Mouse (Mus musculus) embryonic facial prominence, embryonic 14.5 days (tissue): ENCODE measurements around the gene Selenoh. TPM values are rescaled to one million over a fixed set of nuclear protein-coding genes. Genes with fewer than 3 reads are reported as not detected.

Experiments
- ATAC-seq: fragments of 200-750 bp; cut with Nextera tagmentation; 2 replicates; pipeline ENCODE4 v1.8.0; 2017; ENCODE audit warnings: low read depth, moderate number of reproducible peaks, moderate TSS enrichment
- DNase-seq: peaks from one replicate; pipeline ENCODE4 v3.0.0-alpha.2; 2015; ENCODE audit warnings: low spot score
- H3K27ac ChIP-seq: fragments of 300-500 bp; sonication (generic); replicated peaks from 2 replicates; pipeline ENCODE4 v1.5.1; 2014; ENCODE audit warnings: low read depth, mild to moderate bottlenecking, low read length, moderate library complexity
- H3K27me3 ChIP-seq: fragments of 300-500 bp; sonication (generic); replicated peaks from 2 replicates; pipeline ENCODE4 v1.6.1; 2014; ENCODE audit warnings: low read length; ENCODE audit not compliant: control insufficient read depth, insufficient read depth
- H3K36me3 ChIP-seq: fragments of 300-500 bp; sonication (generic); 2 replicates; pipeline ENCODE4 v1.6.1; 2014; ENCODE audit warnings: low read length, mixed read lengths; ENCODE audit not compliant: control insufficient read depth, insufficient read depth
- H3K4me1 ChIP-seq: fragments of 300-500 bp; sonication (generic); 2 replicates; pipeline ENCODE4 v1.6.1; 2014; ENCODE audit warnings: antibody characterized with exemption, low read length; ENCODE audit not compliant: control insufficient read depth, insufficient read depth
- H3K4me2 ChIP-seq: fragments of 300-500 bp; sonication (generic); 2 replicates; pipeline ENCODE4 v1.6.1; 2014; ENCODE audit warnings: low read depth, mild to moderate bottlenecking, low read length, moderate library complexity, mixed read lengths
- H3K4me3 ChIP-seq: fragments of 300-500 bp; sonication (generic); 2 replicates; pipeline ENCODE4 v1.5.1; 2014; ENCODE audit warnings: low read depth, mild to moderate bottlenecking, low read length
- H3K9ac ChIP-seq: fragments of 300-500 bp; sonication (generic); 2 replicates; pipeline ENCODE4 v1.6.1; 2014; ENCODE audit warnings: low read depth, mild to moderate bottlenecking, low read length, moderate library complexity, mixed read lengths
- H3K9me3 ChIP-seq: fragments of 300-500 bp; sonication (generic); 2 replicates; pipeline ENCODE4 v1.6.1; 2016; ENCODE audit warnings: low read length; ENCODE audit not compliant: control insufficient read depth
- WGBS: fragments of 180-500 bp; shearing (Covaris S2); extraction: QIAGEN DNeasy Blood & Tissue Kit; methylation state at CpG from one replicate; pipeline ENCODE4 v1.1.7; 2014; 5-methylcytosine and 5-hydroxymethylcytosine counted together
- polyA plus RNA-seq: library from polyadenylated mRNA; unstranded; fragments of >200 nt; fragmentation: Nextera tagmentation; extraction: Ambion mirVana; gene quantifications from 2 replicates; pipeline ENCODE4 v1.2.1, GENCODE M21; 2014

Gene Selenoh
- polyA plus RNA-seq, 1 experiment from 2014 or later, result 237 TPM

DNA sequence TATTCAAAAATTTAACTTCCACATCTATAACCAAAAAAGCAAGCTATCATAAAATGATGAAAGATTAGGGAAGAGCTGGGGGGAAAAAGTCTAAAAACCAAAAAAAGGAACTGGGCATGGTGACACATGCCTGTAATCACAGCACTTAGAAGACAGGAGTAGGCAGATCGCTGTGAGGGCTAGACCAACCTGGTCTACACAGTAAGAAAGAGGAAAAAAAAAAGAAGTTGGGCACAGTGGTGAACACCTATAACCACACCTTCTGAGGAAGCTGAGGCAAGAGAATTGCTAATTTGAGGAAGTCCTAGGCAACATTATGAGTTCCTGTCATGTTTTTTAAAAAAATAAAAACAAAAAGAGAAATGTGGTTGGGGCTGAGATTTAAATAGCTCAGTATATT, 14.7 kb downstream of the Selenoh start:
- H3K36me3 ChIP-seq, result no peaks in the 10 kb centered on the region
- no peak overlapping the region for H3K27ac ChIP-seq
- H3K27me3 ChIP-seq, result no peaks in the 10 kb centered on the region
- ATAC-seq (no peak), DNase-seq (no peak)
- no peak overlapping the region for H3K4me2 ChIP-seq
- no peaks in the 10 kb centered on the region for H3K4me1 ChIP-seq
- no peaks in the 10 kb centered on the region for H3K9me3 ChIP-seq
- 58% methylated on average over 1 of the region's 1 CpGs for WGBS
- H3K4me3 ChIP-seq, result no peak overlapping the region
- no peak overlapping the region for H3K9ac ChIP-seq

GRCm38 (mm10) chr2:84653354-84653753, 17.2 kb downstream of the Selenoh start:
- DNase-seq (no peak), ATAC-seq (no peak)
- Histone ChIP-seq H3K9ac (no peak overlapping the region), H3K36me3 (no peaks in the 10 kb centered on the region), H3K4me1 (no peaks in the 10 kb centered on the region), H3K4me3 (no peak overlapping the region), H3K9me3 (no peaks in the 10 kb centered on the region), H3K27me3 (no peaks in the 10 kb centered on the region), H3K4me2 (no peak overlapping the region), H3K27ac (no peak overlapping the region)

DNA sequence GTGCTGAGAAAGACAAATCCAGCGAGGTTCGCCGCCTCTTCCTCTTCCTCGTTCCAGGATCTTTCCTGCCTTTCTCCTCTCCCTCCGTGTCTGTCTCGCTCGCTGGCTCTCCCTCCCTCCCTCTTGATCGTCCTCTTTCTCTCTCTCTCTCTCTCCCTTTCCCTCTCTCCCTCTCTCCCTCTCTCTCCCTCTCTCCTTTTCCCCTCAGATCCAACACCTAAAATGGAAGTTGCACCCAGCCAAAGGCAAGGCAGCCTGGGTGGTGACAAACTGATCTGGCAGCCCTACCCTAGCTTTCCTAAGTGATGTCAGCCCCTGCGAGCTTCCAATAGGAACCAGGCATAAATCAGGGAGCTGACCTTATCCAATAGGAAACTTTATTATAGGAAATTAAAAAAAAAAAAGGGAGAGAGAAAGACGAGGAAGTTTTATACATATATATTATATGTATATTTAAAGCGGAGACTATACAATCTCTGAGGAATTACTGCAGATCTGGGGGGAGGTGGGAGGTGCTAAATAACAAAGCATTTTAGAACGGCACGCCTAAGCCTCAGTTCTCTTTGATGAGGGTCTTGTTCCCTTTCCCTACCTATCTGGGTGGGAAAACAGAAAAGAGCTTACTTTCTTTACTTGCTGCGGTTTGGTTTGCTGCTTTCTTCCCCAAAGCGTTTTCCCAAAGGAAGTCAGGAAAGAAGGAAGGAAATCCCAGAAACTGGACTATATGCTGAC, 19.9 kb downstream of the Selenoh start, which contains the start of gene Ctnnd1:
Ctnnd1 (minus strand) TSS at position 302 of the 732 bp plus-strand sequence.
- ATAC-seq (peak; percentile 98), DNase-seq (peak; percentile 98)
- H3K9me3 ChIP-seq, result no peaks in the 10 kb centered on the region
- peak within 1 kb of the TSS; percentile 94 for H3K27ac ChIP-seq
- peak within 1 kb of the TSS; percentile 70 for H3K4me2 ChIP-seq
- peaks cover 8% of the 10 kb centered on the region; the same call in 1 of the 2 replicates for H3K4me1 ChIP-seq
- peak within 1 kb of the TSS; percentile 72 for H3K9ac ChIP-seq
- 0% methylated on average over 15 of the region's 15 CpGs for WGBS
- H3K27me3 ChIP-seq, result no peaks in the 10 kb centered on the region
- no peaks in the 10 kb centered on the region for H3K36me3 ChIP-seq
- H3K4me3 ChIP-seq, result peak within 1 kb of the TSS; percentile 55

DNA sequence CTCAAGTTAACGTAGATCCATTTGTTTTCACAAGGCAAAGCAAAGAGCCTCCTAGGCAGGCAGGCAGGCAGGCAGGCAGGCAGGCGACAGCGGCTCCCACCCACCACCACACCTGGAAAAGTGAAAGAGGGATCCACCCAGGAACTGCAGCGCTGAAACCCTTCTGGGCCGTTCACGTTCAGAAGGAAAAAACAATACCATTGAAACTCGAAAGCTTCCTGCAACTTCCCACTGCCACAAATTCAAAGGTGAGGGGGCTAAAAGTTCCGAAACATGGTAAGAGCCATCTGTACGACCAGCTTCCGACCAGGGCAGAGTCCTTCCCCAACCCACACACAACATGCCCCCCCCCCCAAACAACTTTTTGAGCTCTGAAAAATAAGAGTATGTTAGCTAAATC, 20.9 kb downstream of the Selenoh start:
- no peak for ATAC-seq
- Histone ChIP-seq H3K4me1 (peaks cover 8% of the 10 kb centered on the region; the same call in 1 of the 2 replicates), H3K4me3 (peak overlapping the region; percentile 55), H3K36me3 (no peaks in the 10 kb centered on the region), H3K4me2 (peak overlapping the region; percentile 70), H3K27me3 (no peaks in the 10 kb centered on the region), H3K27ac (peak overlapping the region; percentile 94), H3K9ac (peak overlapping the region; percentile 72), H3K9me3 (no peaks in the 10 kb centered on the region)
- DNase-seq, result no peak
- 1% methylated on average over 10 of the region's 10 CpGs for WGBS

DNA sequence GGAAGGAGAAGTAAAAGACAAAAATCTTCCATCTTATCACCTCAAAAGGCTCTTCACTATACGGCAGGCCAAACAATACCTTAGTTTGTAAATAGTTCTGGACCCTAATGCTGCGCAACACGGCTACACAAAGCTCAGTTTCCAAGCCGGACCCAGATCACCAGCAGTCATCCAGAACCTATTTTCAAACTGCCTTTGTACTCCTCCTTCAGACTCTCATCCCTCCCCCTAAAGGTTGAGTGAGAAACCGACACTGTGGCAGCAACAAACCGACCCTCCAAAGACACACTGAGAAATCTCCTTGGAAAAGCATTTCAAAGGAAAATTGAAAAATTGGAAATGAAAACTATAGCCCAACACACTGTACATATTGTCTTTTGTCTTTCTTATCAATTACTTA, 22.2 kb downstream of the Selenoh start:
- H3K4me1 ChIP-seq, result peaks cover 8% of the 10 kb centered on the region; the same call in 1 of the 2 replicates
- ATAC-seq (no peak), DNase-seq (no peak)
- H3K27me3 ChIP-seq, result no peaks in the 10 kb centered on the region
- no peaks in the 10 kb centered on the region for H3K9me3 ChIP-seq
- H3K36me3 ChIP-seq, result no peaks in the 10 kb centered on the region
- H3K4me2 ChIP-seq, result peak overlapping the region; percentile 70
- 34% methylated on average over 6 of the region's 6 CpGs for WGBS
- H3K9ac ChIP-seq, result peak overlapping the region; percentile 72
- no peak overlapping the region for H3K27ac ChIP-seq
- peak overlapping the region; percentile 55 for H3K4me3 ChIP-seq

DNA sequence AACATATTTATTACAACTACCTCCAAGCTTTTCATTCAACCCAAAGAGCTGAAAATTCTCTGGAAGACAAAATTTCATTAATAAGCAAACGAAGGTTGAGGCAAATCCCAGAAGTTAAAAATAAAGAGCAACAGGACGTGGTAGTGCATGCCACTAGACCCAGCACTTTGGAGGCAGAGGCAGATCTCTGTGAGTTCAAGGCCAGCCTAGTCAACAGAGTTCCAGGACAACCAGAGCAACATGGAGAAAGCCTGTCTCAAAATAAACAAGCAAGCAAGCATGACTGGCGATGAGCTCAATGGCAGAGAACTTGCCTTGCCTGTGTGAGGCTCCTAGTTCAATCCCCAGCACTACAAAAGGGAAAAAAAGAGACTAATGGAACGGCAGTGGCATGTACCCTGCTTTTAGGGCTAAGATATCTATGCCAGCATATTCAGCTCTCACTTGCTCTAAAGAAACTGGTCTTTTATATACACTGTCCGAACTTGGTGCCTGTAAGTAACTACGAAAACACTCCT, 23.5 kb downstream of the Selenoh start:
- WGBS, result 91% methylated on average over 6 of the region's 6 CpGs
- Histone ChIP-seq H3K4me2 (peak overlapping the region; percentile 70; the same call in 1 of the 2 replicates), H3K4me3 (no peak overlapping the region), H3K9me3 (no peaks in the 10 kb centered on the region), H3K27me3 (no peaks in the 10 kb centered on the region), H3K36me3 (no peaks in the 10 kb centered on the region), H3K27ac (no peak overlapping the region), H3K4me1 (peaks cover 8% of the 10 kb centered on the region; the same call in 1 of the 2 replicates), H3K9ac (no peak overlapping the region)
- DNase-seq (no peak), ATAC-seq (no peak)

GRCm38 (mm10) chr2:84646138-84646537, 24.4 kb downstream of the Selenoh start:
- Histone ChIP-seq H3K36me3 (0 out of 2 replicates have a peak, but pooled peaks cover under 1% of the 10 kb centered on the region), H3K27ac (no peak overlapping the region), H3K9ac (no peak overlapping the region), H3K4me1 (peaks cover 11% of the 10 kb centered on the region), H3K9me3 (no peaks in the 10 kb centered on the region), H3K4me2 (no peak overlapping the region), H3K27me3 (no peaks in the 10 kb centered on the region), H3K4me3 (no peak overlapping the region)
- WGBS, result 55% methylated on average over 1 of the region's 1 CpGs
- ATAC-seq (no peak), DNase-seq (no peak)

- Histone ChIP-seq H3K9me3 (no peaks in the 10 kb centered on the region), H3K4me3 (no peak overlapping the region), H3K4me1 (peaks cover 40% of the 10 kb centered on the region), H3K9ac (no peak overlapping the region), H3K4me2 (no peak overlapping the region), H3K27ac (peak overlapping the region; percentile 18; the same call in 1 of the 2 replicates), H3K36me3 (0 out of 2 replicates have a peak, but pooled peaks cover 8% of the 10 kb centered on the region), H3K27me3 (no peaks in the 10 kb centered on the region)
- ATAC-seq, result no peak
- peak; percentile 46 for DNase-seq
Measured at GRCm38 (mm10) chr2:84640833-84641232, 29.7 kb downstream of the Selenoh start.
